Mouse (Mus musculus): Measurements from ENCODE around the gene Pik3r3. TPM values are rescaled to one million over a fixed set of nuclear protein-coding genes. Genes with fewer than 3 reads are reported as not detected.

Gene Pik3r3
- total RNA-seq, 4 experiments from 2014 or later = 3.7 to 8.2 (median 5.5) TPM

Other genes starting within 250 kb of the Pik3r3 start
- gene Faah, start 203.7 kb upstream of the Pik3r3 start, total RNA-seq (2022) = under 1 TPM in 3 of 4 experiments, not detected in 1; 0.07 to 0.35 (median 0.12) TPM
- 10 to 100 TPM; 13.3 to 13.5 (median 13.4) TPM for gene Nsun4, start 167.7 kb upstream of the Pik3r3 start, total RNA-seq (2022)
- 100 to 1,000 TPM; 732 to 881 (median 822) TPM for gene Uqcrh, start 146.5 kb upstream of the Pik3r3 start, total RNA-seq (2022)
- 10 to 100 TPM; 16.3 to 22.4 (median 18.6) TPM for gene Lrrc41, start 146.3 kb upstream of the Pik3r3 start, total RNA-seq (2022)
- gene Rad54l, start 97.9 kb upstream of the Pik3r3 start, total RNA-seq (2022) = under 1 TPM; 0.18 to 0.46 (median 0.27) TPM
- gene Pomgnt1, start 97.8 kb upstream of the Pik3r3 start, total RNA-seq (2022) = 10 to 100 TPM; 50.0 to 51.9 (median 50.8) TPM
- gene Lurap1, start 70.3 kb upstream of the Pik3r3 start, total RNA-seq (2022) = 1 to 10 TPM; 4.4 to 7.7 (median 6.9) TPM
- not detected for gene Tspan1, start 54.0 kb upstream of the Pik3r3 start, total RNA-seq (2022)
- gene 1700042G07Rik, start 48.2 kb upstream of the Pik3r3 start, total RNA-seq (2022) = not detected
- gene Gm49337, start 48.2 kb upstream of the Pik3r3 start, total RNA-seq (2022) = 1 to 10 TPM in 1 of 4 experiments, under 1 TPM in 1, not detected in 2; 0.32 to 1.4 TPM
- gene Mast2, start 242.6 kb downstream of the Pik3r3 start, total RNA-seq (2022) = 10 to 100 TPM; 76.6 to 98.8 (median 77.1) TPM

All from gastrocnemius, adult 8-10 months (tissue).